Mouse (Mus musculus): ENCODE measurements at regions not wholly inside any gene's neighbourhood (a gene's known extent, or its start where the extent isn't known, plus 50 kb on each side); places are given as distances from the start of the nearest gene placed in this dataset.
A peak's percentile ranks its signal among the peaks of the same experiment; 100 is the strongest.

DNA sequence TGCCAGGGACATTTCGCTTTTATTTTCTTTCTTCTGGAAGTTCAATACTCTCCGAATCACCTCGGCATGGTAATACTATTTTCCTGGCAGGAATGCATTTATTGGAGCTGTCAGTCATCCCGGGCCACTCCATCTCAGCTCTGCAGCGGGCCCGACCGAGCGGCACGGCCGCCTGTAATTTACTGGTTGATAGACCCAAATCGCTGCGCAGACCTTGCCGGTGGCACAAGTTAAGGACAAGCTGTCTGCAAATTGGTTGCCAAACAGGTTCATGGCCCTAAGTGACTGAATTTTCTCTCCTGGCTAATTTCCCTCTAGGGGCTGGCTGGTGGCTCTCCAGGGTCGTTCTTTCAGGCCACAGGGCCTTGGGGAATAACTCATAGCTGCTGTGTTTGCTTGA is 169.4 kb upstream of the Kcnab2 start:
- no peak for DNase-seq (ENCODE audit: low read depth, low spot score)

DNA sequence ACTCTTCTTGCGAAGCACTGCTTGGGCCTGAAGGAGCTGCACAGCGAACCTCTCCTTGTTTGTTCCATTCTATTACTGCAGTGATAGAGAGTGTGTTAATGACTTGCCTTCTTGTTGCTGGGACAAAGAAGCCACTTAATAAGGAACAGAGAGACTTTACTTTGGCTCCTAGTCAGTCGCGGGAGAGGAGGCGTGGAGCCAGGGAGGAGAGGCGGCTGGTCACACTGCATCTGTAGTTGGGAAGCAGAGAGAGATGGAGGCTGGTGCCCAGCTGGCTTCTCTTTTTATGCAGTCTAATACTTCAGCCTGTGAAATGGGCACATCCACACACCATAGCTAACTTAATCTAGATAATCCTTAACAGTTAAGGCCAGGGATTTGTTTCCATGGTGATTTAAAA is 159.4 kb upstream of the Kcnab2 start:
- DNase-seq (ENCODE audit: low read depth, low spot score) = no peak

DNA sequence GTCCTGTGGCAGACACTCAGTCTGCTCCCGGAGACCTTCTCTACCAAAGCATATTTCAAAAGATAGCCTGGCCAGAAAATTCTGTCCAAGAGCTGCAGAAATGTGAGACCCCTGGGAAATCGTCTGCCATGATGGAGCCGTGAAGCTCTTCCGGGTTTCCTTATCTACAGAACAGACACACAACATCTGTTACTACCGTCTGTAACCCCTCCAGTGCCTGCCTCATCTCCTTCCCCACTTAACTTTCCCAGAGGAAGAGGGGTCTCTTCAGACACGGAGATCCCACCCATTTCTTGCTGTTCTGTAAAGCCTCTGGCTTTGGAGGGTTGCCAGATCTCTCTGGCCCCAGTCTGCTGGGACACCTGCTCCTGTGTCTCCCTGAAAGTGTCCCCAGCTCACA is 156.2 kb upstream of the Kcnab2 start:
- DNase-seq (ENCODE audit: low read depth, low spot score) = no peak

DNA sequence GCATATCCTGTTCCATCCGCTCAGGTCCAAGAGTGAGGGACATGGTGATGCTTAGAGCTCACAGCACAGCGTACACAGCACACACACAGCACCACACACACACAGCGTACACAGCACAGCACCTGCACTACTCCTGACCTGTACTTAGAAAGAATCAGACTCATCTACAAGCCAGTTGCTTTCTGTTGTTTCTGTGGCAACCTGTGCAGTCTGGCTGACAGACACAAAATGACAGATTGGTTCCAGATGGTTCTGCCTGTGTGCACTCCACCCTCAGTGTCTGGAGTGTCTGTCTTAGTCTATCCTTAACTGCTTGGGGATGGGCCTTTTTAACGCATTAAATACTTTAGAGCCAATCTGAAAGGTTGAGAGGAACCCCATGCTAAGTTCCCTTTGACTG is 150.4 kb upstream of the Kcnab2 start:
- peak; percentile 51 for DNase-seq (ENCODE audit: low read depth, low spot score)

DNA sequence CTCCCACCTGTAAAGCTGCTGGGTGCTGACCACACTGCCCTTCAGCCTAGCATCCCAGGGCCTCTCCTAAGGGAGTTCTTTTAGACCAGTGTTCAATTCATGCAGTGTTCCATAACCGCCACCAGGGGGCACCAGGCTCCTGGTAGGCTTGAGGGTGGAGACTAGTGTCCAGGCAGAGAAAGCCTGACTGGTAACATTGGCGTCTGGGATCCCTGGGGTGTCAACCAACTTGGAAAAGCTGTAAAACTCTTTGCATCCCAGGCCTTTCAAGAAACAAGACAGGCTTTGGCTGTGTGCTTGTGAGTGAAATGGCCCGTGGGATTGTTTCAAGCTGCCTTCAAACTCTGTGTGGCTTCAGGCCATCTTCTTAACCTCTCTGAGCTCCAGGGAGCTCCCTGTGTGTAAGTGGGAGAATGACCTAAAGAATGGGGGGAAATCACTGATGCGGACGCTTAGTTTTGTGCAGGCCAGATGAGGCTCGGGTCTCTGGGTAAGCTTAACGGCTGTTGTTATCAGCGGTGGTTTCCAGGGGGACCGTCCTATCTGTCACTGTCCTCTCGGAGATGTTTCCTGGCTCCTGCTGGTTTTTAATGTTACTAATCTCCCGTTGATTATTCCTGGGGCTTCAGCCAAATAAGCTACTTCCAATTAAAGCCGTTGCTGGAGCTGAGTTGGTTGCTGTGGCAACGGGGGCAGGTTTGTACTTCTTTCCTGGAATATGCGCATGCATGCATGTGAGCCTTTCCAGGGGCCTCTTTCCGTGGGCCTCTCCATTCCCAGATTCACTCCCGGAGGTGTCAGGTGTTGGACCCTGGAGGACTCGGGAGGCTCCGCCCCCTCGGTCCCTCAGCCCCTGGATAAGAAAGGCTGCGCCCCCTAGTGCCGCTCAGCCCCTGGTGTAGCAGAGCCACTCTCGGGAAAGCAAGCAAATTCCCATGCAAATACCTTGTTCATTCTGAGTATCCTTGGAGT is 147.6 kb upstream of the Kcnab2 start:
- DNase-seq (ENCODE audit: low read depth, low spot score) = peak; percentile 72

DNA sequence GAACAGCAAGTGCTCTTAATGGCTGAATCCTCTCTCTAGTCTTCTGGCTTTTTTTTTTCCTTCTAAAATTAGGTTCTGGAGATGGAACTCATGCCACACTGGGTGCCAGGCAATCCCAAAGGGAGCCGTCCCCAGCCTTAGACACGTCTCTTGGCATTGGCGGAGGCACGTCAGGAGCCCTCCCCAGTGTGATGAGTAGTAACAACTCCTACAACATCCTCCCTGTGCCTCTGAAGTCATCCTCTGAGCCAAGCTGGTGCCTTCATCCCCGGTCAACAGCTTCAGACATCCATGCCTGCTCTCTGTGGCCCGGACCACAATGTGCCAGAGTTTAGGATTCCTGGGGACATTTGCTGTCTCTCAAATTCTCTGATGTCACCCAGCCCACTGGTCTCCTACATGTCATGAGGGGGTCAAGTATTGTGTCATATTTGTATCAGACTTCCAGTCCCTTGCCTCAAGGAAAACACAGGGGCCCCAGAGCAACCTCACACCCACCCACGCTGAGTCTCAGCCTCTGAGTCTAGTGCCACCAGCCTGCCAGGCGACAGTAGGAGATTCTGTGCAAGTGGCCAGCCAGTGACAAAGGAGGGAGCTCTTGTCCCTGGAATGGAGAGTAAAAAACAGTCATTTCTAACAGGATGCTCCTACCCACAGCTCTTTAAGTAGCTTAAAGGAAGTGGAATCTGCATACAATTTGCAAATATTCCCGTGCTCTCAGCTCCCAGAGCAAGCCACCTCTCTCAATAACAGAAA is 144.5 kb upstream of the Kcnab2 start:
- peak; percentile 52 for DNase-seq (ENCODE audit: low read depth, low spot score)

DNA sequence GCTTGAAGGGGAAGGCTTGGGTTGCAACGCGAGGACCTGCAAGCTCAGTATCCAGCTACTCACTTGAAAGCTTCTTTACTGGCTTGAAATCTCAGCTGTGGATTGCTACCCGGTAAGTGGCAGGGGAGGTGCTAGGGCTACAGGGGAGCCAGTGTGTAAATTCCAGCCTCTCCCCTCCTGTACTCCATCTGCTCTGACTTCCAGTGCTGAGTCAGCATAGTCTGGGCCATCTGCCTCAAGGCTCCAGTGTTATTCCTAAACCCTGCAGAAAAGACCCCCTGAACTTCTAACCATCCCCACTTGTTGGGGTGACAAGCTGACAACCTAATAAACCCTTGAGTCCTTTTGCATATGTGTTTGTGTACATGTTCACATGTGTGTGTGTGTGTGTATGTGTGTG is 140.0 kb upstream of the Kcnab2 start:
- DNase-seq (ENCODE audit: low read depth, low spot score) = no peak

DNA sequence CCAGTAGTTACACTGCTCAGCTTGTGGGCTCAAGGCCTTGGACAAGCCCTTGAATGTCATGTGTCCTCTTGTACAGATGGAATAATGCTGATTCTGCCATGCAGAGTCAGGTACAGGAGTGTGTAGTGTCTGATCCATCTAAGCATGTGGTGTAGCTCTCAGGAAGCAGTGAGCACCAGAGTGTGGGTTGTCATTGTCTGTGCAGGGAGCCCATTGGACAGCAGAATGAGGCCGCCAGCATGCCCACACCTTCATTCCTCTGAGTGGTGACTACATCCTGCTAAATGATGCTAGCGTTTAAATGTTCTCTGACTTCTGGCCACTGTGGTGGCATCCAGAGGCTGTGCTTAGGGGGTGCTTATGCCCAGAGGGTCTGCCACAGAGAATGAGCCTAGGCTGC is 137.5 kb upstream of the Kcnab2 start:
- no peak for DNase-seq (ENCODE audit: low read depth, low spot score)

DNA sequence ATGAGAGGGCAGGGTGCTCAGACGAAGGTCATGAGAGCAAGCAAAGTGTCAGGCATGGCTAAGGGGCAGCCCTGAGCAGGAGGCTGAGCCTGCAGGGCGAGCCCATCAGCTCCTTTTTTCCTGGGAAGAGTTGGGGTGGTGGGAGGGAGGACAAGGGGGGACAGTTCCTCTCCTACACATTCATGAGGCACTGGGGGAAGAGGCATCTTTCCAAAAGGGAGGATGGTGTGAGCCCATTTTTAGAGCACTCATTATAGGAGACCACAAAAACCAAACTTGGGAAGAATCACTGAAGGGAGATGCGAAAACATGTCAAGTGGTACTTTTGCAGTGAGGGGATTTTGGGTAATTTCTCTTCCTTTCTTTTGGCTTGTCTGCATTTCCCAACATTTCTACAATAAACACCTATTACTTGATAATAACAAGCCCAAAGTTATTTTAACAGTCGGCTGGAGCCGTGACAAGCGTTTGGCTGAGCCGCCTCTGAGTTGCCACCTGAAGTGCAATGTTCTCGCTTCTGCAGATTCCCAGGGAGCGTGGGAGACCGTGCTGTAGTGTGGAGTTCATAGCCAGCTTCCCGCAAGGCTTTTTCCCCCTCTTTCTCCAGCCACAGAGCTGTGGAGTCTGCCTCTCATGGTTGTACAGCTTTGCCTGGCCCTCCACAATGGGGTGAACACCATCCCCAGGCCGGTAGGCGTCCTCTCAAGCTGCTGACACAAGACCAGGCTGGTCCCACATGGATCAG is 136.9 kb upstream of the Kcnab2 start:
- no peak for DNase-seq (ENCODE audit: low read depth, low spot score)

Data from brain, embryonic 18.5 days (tissue).